In the genomic region with DNA sequence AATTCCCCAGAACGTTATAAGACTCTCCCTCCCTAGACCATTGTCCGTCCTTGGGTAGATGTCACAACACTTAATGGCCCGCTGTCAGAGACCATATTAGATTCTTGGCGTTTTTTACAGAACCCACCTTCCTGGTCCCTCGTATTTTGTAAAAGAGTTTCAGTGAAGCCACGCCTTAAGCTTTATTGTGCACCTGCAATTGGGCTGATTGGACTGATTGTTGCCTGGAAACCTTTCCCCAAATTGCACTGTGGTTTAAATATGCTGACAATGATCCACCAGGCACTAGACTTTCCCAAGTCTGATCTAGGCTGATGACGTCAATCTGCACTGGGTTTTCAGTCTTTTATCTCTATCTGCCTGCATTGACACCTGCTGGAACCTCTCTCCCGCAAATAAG, we compare ENCODE assay signal across 24 mouse cellular contexts.
DNase-seq lines count a peak whose midpoint lies in the region; ATAC-seq and TF ChIP-seq lines count a peak whose summit lies in the region.
"Had no signal": no experiment of that assay in that cellular context is flagged by ENCODE, and none has a peak within 500 bp of the region (broad histone marks: within the 10 kb centered on the region; RNA-seq: fewer than 3 reads in every experiment).

No protein-coding gene starts in this region.

- peak overlapping the region; percentile 87 for H3K27ac ChIP-seq in gastrocnemius, adult 2 months
- H3K27ac ChIP-seq in heart, embryonic 10.5 days, result no peak overlapping the region
- H3K27ac ChIP-seq: embryonic facial prominence, embryonic 10.5 days; forebrain, embryonic 13.5 days; heart, adult 2 months; heart, embryonic 13.5 days; hindbrain, embryonic 13.5 days; hindbrain, postnatal 0 days had no signal

- peaks cover 8% of the 10 kb centered on the region for H3K4me1 ChIP-seq in heart, embryonic 10.5 days
- H3K4me1 ChIP-seq: forebrain, embryonic 13.5 days had no signal

- no peaks in the 10 kb centered on the region for H3K36me3 ChIP-seq in heart, embryonic 10.5 days
- H3K36me3 ChIP-seq: embryonic facial prominence, embryonic 10.5 days; heart, embryonic 13.5 days; hindbrain, embryonic 13.5 days had no signal

- H3K4me3 ChIP-seq in gastrocnemius, adult 2 months, result no peak overlapping the region
- H3K4me3 ChIP-seq in heart, embryonic 10.5 days, result no peak overlapping the region
- H3K4me3 ChIP-seq: embryonic facial prominence, embryonic 10.5 days; forebrain, embryonic 13.5 days; heart, adult 2 months; heart, embryonic 13.5 days; hindbrain, embryonic 13.5 days had no signal

- DNase-seq in gastrocnemius, adult 2 months, result no peak
- DNase-seq in gastrocnemius, postnatal 4 days (ENCODE audit: low spot score in 2 of 2), result no peak
- DNase-seq in thymus, postnatal 14 days, result peak; percentile 26
- no peak for DNase-seq in thymus, adult 18-20 months
- DNase-seq in induced T-regulatory cell, adult 2 months (ENCODE audit: low read depth), result peak; percentile 19
- DNase-seq in yolk sac, embryonic 10.5 days (ENCODE audit: low spot score), result no peak
- no peak for DNase-seq in heart, embryonic 10.5 days (ENCODE audit: low spot score)
- DNase-seq: adrenal gland, adult 8-10 months; adrenal gland, postnatal 36 days; cerebellum, adult 2 months; cerebellum, postnatal 10 days; forebrain, postnatal 0 days; gastrocnemius, postnatal 36 days; heart, adult 2 months; heart, postnatal 10 days; heart, postnatal 4 days; kidney, adult 18-20 months had no signal

- WGBS in heart, embryonic 10.5 days, result 76% methylated on average over 8 of the region's 8 CpGs

- no peak for TF ChIP-seq CTCF in gastrocnemius, adult 2 months (IDR thresholded peaks at IDR 0.05)

- intact Hi-C loops in gastrocnemius, adult 2 months (cut with DNase I), result no loop called here

- ATAC-seq in megakaryocyte-erythroid progenitor cell, adult 5-6 weeks (replicated peaks; ENCODE audit: low FRiP score, low TSS enrichment, poor library complexity, severe bottlenecking), result 0 out of 2 replicates have a peak, but pooled peaks have one; percentile 23
- ATAC-seq: forebrain, embryonic 13.5 days; forebrain, postnatal 0 days; hindbrain, postnatal 0 days; Patski had no signal

- no peaks in the 10 kb centered on the region for H3K9me3 ChIP-seq in heart, embryonic 10.5 days
- H3K9me3 ChIP-seq: embryonic facial prominence, embryonic 10.5 days; forebrain, embryonic 13.5 days; heart, embryonic 13.5 days; hindbrain, embryonic 13.5 days had no signal

- no peaks in the 10 kb centered on the region for H3K27me3 ChIP-seq in heart, embryonic 10.5 days (ENCODE audit: insufficient read depth, poor library complexity, severe bottlenecking)
- H3K27me3 ChIP-seq: forebrain, embryonic 13.5 days; heart, embryonic 13.5 days; hindbrain, embryonic 13.5 days; Patski had no signal

Comparison
In these comparisons a context has a peak if more than half of its experiments do, and no peak if none do; other contexts are left out.
1. DNase-seq: peak in thymus, postnatal 14 days (single experiment) and induced T-regulatory cell, adult 2 months (single experiment); none in gastrocnemius, adult 2 months (single experiment), gastrocnemius, postnatal 4 days (0 of 2), thymus, adult 18-20 months (0 of 2), yolk sac, embryonic 10.5 days (single experiment) and heart, embryonic 10.5 days (single experiment).